Mouse (Mus musculus) thymus, adult 2 months (tissue): ENCODE measurements around the gene Ift88. TPM values are rescaled to one million over a fixed set of nuclear protein-coding genes. Genes with fewer than 3 reads are reported as not detected.

Experiments used
- DNase-seq: peaks from one replicate; pipeline ENCODE4 v3.0.0; 2021
- H3K27ac ChIP-seq: fragments of 200-500 bp; 2 replicates; pipeline ENCODE4 v1.5.1; 2012; ENCODE audit warnings: low read length, control low read depth; ENCODE audit not compliant: control insufficient read depth, insufficient read depth
- H3K27me3 ChIP-seq: fragments of 200-500 bp; 2 replicates; pipeline ENCODE4 v1.6.1; 2012; ENCODE audit warnings: mild to moderate bottlenecking, low read length, moderate library complexity, mixed read lengths; ENCODE audit not compliant: control insufficient read depth, insufficient read depth
- H3K36me3 ChIP-seq: fragments of 200-500 bp; 2 replicates; pipeline ENCODE4 v1.6.1; 2012; ENCODE audit warnings: mild to moderate bottlenecking, low read length, moderate library complexity; ENCODE audit not compliant: control insufficient read depth, insufficient read depth
- H3K4me1 ChIP-seq: fragments of 200-500 bp; replicated peaks from 2 replicates; pipeline ENCODE4 v1.6.1; 2012; ENCODE audit warnings: low read length; ENCODE audit not compliant: control insufficient read depth, insufficient read depth
- H3K4me3 ChIP-seq: fragments of 200-500 bp; 2 replicates; pipeline ENCODE4 v1.5.1; 2012; ENCODE audit warnings: mild to moderate bottlenecking, low read length, control low read depth, moderate library complexity; ENCODE audit not compliant: control insufficient read depth, insufficient read depth
- CTCF ChIP-seq: fragments of 200-500 bp; IDR thresholded peaks from 2 replicates; pipeline ENCODE4 v1.5.1; 2012; ENCODE audit warnings: mild to moderate bottlenecking, control low read depth, low read length, moderate library complexity, borderline replicate concordance; ENCODE audit not compliant: control insufficient read depth, poor library complexity, insufficient read depth; ENCODE audit errors: extremely low read depth
- POLR2A ChIP-seq: fragments of 200-500 bp; IDR thresholded peaks from 2 replicates; pipeline ENCODE4 v1.6.1; 2012; ENCODE audit warnings: mild to moderate bottlenecking, low read length, control low read depth, moderate library complexity; ENCODE audit not compliant: control insufficient read depth, poor library complexity, insufficient read depth; ENCODE audit errors: extremely low read depth
- WGBS: fragments of 180-500 bp; shearing (Covaris S2); methylation state at CpG from one replicate; pipeline ENCODE4 v1.1.7; 2018; 5-methylcytosine and 5-hydroxymethylcytosine counted together
- polyA plus RNA-seq: library from polyadenylated mRNA; depleted of rRNA; stranded (reverse); fragments of >200 nt; gene quantifications from 2 replicates; pipeline ENCODE4 v1.2.3, GENCODE M21; 2012

The Ift88 gene
- polyA plus RNA-seq, 1 experiment = 4.3 TPM

- WGBS = 69% methylated on average over 34 of the region's 34 CpGs
- peak; percentile 10 for DNase-seq
- Histone ChIP-seq H3K27ac (no peak overlapping the region), H3K4me3 (peak overlapping the region; percentile 28; the same call in 1 of the 2 replicates), H3K4me1 (peaks cover 5% of the 10 kb centered on the region; the same call in 1 of the 2 replicates), H3K27me3 (no peaks in the 10 kb centered on the region), H3K36me3 (no peaks in the 10 kb centered on the region)
- TF ChIP-seq CTCF = no peak
- TF ChIP-seq POLR2A = no peak
These were observed 118.4 kb downstream of the Ift88 start for GRCm38 (mm10) chr14:57542231-57542630.

- Histone ChIP-seq H3K27ac (no peak overlapping the region), H3K4me1 (peaks cover 2% of the 10 kb centered on the region; the same call in 1 of the 2 replicates), H3K36me3 (no peaks in the 10 kb centered on the region), H3K4me3 (no peak overlapping the region), H3K27me3 (no peaks in the 10 kb centered on the region)
- DNase-seq = no peak
- 94% methylated on average over 13 of the region's 13 CpGs for WGBS
- no peak for TF ChIP-seq POLR2A
- TF ChIP-seq CTCF = no peak
These were observed 119.7 kb downstream of the Ift88 start for GRCm38 (mm10) chr14:57543420-57544039.

- Histone ChIP-seq H3K4me1 (peaks cover 2% of the 10 kb centered on the region; the same call in 1 of the 2 replicates), H3K27me3 (no peaks in the 10 kb centered on the region), H3K4me3 (no peak overlapping the region), H3K27ac (no peak overlapping the region), H3K36me3 (peaks cover 8% of the 10 kb centered on the region)
- 92% methylated on average over 17 of the region's 17 CpGs for WGBS
- TF ChIP-seq POLR2A (no peak), CTCF (no peak)
- no peak for DNase-seq
These were observed 121.7 kb downstream of the Ift88 start for GRCm38 (mm10) chr14:57545526-57545925.

- DNase-seq = no peak
- 93% methylated on average over 8 of the region's 8 CpGs for WGBS
- Histone ChIP-seq H3K36me3 (peaks cover 8% of the 10 kb centered on the region), H3K27me3 (no peaks in the 10 kb centered on the region), H3K27ac (no peak overlapping the region), H3K4me1 (peaks cover 2% of the 10 kb centered on the region; the same call in 1 of the 2 replicates), H3K4me3 (no peak overlapping the region)
- no peak for TF ChIP-seq CTCF
- TF ChIP-seq POLR2A = no peak
These were observed 122.3 kb downstream of the Ift88 start for GRCm38 (mm10) chr14:57546131-57546530.

GRCm38 (mm10) chr14:57546557-57547021, 122.7 kb downstream of the Ift88 start:
- peaks cover 2% of the 10 kb centered on the region; the same call in 1 of the 2 replicates for H3K4me1 ChIP-seq
- DNase-seq = no peak
- WGBS = 54% methylated on average over 13 of the region's 13 CpGs
- peaks cover 8% of the 10 kb centered on the region for H3K36me3 ChIP-seq
- H3K4me3 ChIP-seq = no peak overlapping the region
- H3K27me3 ChIP-seq = no peaks in the 10 kb centered on the region
- no peak overlapping the region for H3K27ac ChIP-seq
- TF ChIP-seq POLR2A (no peak), CTCF (no peak)

GRCm38 (mm10) chr14:57547062-57547461, 123.2 kb downstream of the Ift88 start:
- Histone ChIP-seq H3K27me3 (no peaks in the 10 kb centered on the region), H3K27ac (no peak overlapping the region), H3K4me1 (peaks cover 2% of the 10 kb centered on the region; the same call in 1 of the 2 replicates), H3K36me3 (peaks cover 8% of the 10 kb centered on the region), H3K4me3 (no peak overlapping the region)
- DNase-seq = no peak
- TF ChIP-seq POLR2A (no peak), CTCF (no peak)
- 95% methylated on average over 5 of the region's 5 CpGs for WGBS
